Mouse (Mus musculus): Measurements from ENCODE around the gene Cdk15. TPM values are rescaled to one million over a fixed set of nuclear protein-coding genes. Genes with fewer than 3 reads are reported as not detected.

The Cdk15 gene
- polyA plus RNA-seq, 1 experiment from 2014 or later = not detected

GRCm38 (mm10) chr1:59389181-59389580 lies 132.5 kb downstream of the Cdk15 start:
- no peaks in the 10 kb centered on the region for H3K9me3 ChIP-seq (replicated peaks; ENCODE audit: control insufficient read depth, low read length)
- 75% methylated on average over 6 of the region's 6 CpGs for WGBS (ENCODE audit: insufficient replicate concordance)
- no peaks in the 10 kb centered on the region for H3K27me3 ChIP-seq (ENCODE audit: control insufficient read depth, insufficient read depth, low read depth, low read length)
- no peak overlapping the region for H3K4me3 ChIP-seq (ENCODE audit: low read depth, low read length)
- no peak overlapping the region for H3K9ac ChIP-seq (ENCODE audit: low read depth, low read length)
- H3K36me3 ChIP-seq (ENCODE audit: control insufficient read depth, insufficient read depth) = no peaks in the 10 kb centered on the region
- H3K4me1 ChIP-seq (ENCODE audit: control insufficient read depth, low read depth, low read length) = no peaks in the 10 kb centered on the region
- H3K27ac ChIP-seq (ENCODE audit: low read length) = no peak overlapping the region
- no peak overlapping the region for H3K4me2 ChIP-seq (ENCODE audit: low read depth, low read length)
- ATAC-seq (ENCODE audit: low read depth) = no peak

- no peak overlapping the region for H3K9ac ChIP-seq (ENCODE audit: low read depth, low read length)
- no peaks in the 10 kb centered on the region for H3K27me3 ChIP-seq (ENCODE audit: control insufficient read depth, insufficient read depth, low read depth, low read length)
- H3K36me3 ChIP-seq (ENCODE audit: control insufficient read depth, insufficient read depth) = no peaks in the 10 kb centered on the region
- no peak overlapping the region for H3K27ac ChIP-seq (ENCODE audit: low read length)
- H3K4me2 ChIP-seq (ENCODE audit: low read depth, low read length) = no peak overlapping the region
- no peak overlapping the region for H3K4me3 ChIP-seq (ENCODE audit: low read depth, low read length)
- 55% methylated on average over 3 of the region's 3 CpGs for WGBS (ENCODE audit: insufficient replicate concordance)
- no peak for ATAC-seq (ENCODE audit: low read depth)
- H3K4me1 ChIP-seq (ENCODE audit: control insufficient read depth, low read depth, low read length) = no peaks in the 10 kb centered on the region; the same call in 1 of the 2 replicates
- no peaks in the 10 kb centered on the region for H3K9me3 ChIP-seq (replicated peaks; ENCODE audit: control insufficient read depth, low read length)
Observed at GRCm38 (mm10) chr1:59391736-59392135, 135.0 kb downstream of the Cdk15 start.

- H3K4me3 ChIP-seq (ENCODE audit: low read depth, low read length) = no peak overlapping the region
- 41% methylated on average over 4 of the region's 4 CpGs for WGBS (ENCODE audit: insufficient replicate concordance)
- ATAC-seq (ENCODE audit: low read depth) = no peak
- H3K9ac ChIP-seq (ENCODE audit: low read depth, low read length) = no peak overlapping the region
- no peak overlapping the region for H3K4me2 ChIP-seq (ENCODE audit: low read depth, low read length)
- H3K27me3 ChIP-seq (ENCODE audit: control insufficient read depth, insufficient read depth, low read depth, low read length) = no peaks in the 10 kb centered on the region
- no peaks in the 10 kb centered on the region; the same call in 1 of the 2 replicates for H3K4me1 ChIP-seq (ENCODE audit: control insufficient read depth, low read depth, low read length)
- no peak overlapping the region for H3K27ac ChIP-seq (ENCODE audit: low read length)
- no peaks in the 10 kb centered on the region for H3K36me3 ChIP-seq (ENCODE audit: control insufficient read depth, insufficient read depth)
- H3K9me3 ChIP-seq (replicated peaks; ENCODE audit: control insufficient read depth, low read length) = no peaks in the 10 kb centered on the region
Observed at GRCm38 (mm10) chr1:59394072-59394471, 137.4 kb downstream of the Cdk15 start.

GRCm38 (mm10) chr1:59394616-59395015 lies 137.9 kb downstream of the Cdk15 start:
- no peak for ATAC-seq (ENCODE audit: low read depth)
- H3K4me1 ChIP-seq (ENCODE audit: control insufficient read depth, low read depth, low read length) = no peaks in the 10 kb centered on the region; the same call in 1 of the 2 replicates
- 63% methylated on average over 6 of the region's 6 CpGs for WGBS (ENCODE audit: insufficient replicate concordance)
- H3K36me3 ChIP-seq (ENCODE audit: control insufficient read depth, insufficient read depth) = no peaks in the 10 kb centered on the region
- no peak overlapping the region for H3K27ac ChIP-seq (ENCODE audit: low read length)
- H3K4me2 ChIP-seq (ENCODE audit: low read depth, low read length) = no peak overlapping the region
- H3K9me3 ChIP-seq (replicated peaks; ENCODE audit: control insufficient read depth, low read length) = no peaks in the 10 kb centered on the region
- H3K4me3 ChIP-seq (ENCODE audit: low read depth, low read length) = no peak overlapping the region
- no peak overlapping the region for H3K9ac ChIP-seq (ENCODE audit: low read depth, low read length)
- no peaks in the 10 kb centered on the region for H3K27me3 ChIP-seq (ENCODE audit: control insufficient read depth, insufficient read depth, low read depth, low read length)

- Histone ChIP-seq H3K36me3 (ENCODE audit: control insufficient read depth, insufficient read depth) (no peaks in the 10 kb centered on the region), H3K27ac (ENCODE audit: low read length) (no peak overlapping the region), H3K4me3 (ENCODE audit: low read depth, low read length) (no peak overlapping the region), H3K27me3 (ENCODE audit: control insufficient read depth, insufficient read depth, low read depth, low read length) (no peaks in the 10 kb centered on the region), H3K4me1 (ENCODE audit: control insufficient read depth, low read depth, low read length) (no peaks in the 10 kb centered on the region; the same call in 1 of the 2 replicates), H3K9ac (ENCODE audit: low read depth, low read length) (no peak overlapping the region), H3K4me2 (ENCODE audit: low read depth, low read length) (no peak overlapping the region), H3K9me3 (replicated peaks; ENCODE audit: control insufficient read depth, low read length) (no peaks in the 10 kb centered on the region)
- WGBS (ENCODE audit: insufficient replicate concordance) = 39% methylated on average over 2 of the region's 2 CpGs
- ATAC-seq (ENCODE audit: low read depth) = no peak
Observed at GRCm38 (mm10) chr1:59395992-59396391, 139.3 kb downstream of the Cdk15 start.

- WGBS (ENCODE audit: insufficient replicate concordance) = 46% methylated on average over 2 of the region's 2 CpGs
- no peak overlapping the region for H3K27ac ChIP-seq (ENCODE audit: low read length)
- ATAC-seq (ENCODE audit: low read depth) = no peak
Observed at GRCm38 (mm10) chr1:59399554-59400325, 143.0 kb downstream of the Cdk15 start.

GRCm38 (mm10) chr1:59401253-59401652 lies 144.5 kb downstream of the Cdk15 start:
- Histone ChIP-seq H3K4me1 (ENCODE audit: control insufficient read depth, low read depth, low read length) (no peaks in the 10 kb centered on the region), H3K9me3 (replicated peaks; ENCODE audit: control insufficient read depth, low read length) (no peaks in the 10 kb centered on the region), H3K9ac (ENCODE audit: low read depth, low read length) (no peak overlapping the region), H3K36me3 (ENCODE audit: control insufficient read depth, insufficient read depth) (no peaks in the 10 kb centered on the region), H3K4me2 (ENCODE audit: low read depth, low read length) (no peak overlapping the region), H3K27ac (ENCODE audit: low read length) (no peak overlapping the region), H3K4me3 (ENCODE audit: low read depth, low read length) (no peak overlapping the region), H3K27me3 (ENCODE audit: control insufficient read depth, insufficient read depth, low read depth, low read length) (no peaks in the 10 kb centered on the region)
- no peak for ATAC-seq (ENCODE audit: low read depth)
- WGBS (ENCODE audit: insufficient replicate concordance) = 50% methylated on average over 4 of the region's 4 CpGs

More at GRCm38 (mm10) chr1:59399554-59400325, 143.0 kb downstream of the Cdk15 start:
- Histone ChIP-seq H3K4me2 (ENCODE audit: low read depth, low read length) (no peak overlapping the region), H3K4me3 (ENCODE audit: low read depth, low read length) (no peak overlapping the region), H3K9ac (ENCODE audit: low read depth, low read length) (no peak overlapping the region), H3K9me3 (replicated peaks; ENCODE audit: control insufficient read depth, low read length) (no peaks in the 10 kb centered on the region), H3K27me3 (ENCODE audit: control insufficient read depth, insufficient read depth, low read depth, low read length) (no peaks in the 10 kb centered on the region), H3K4me1 (ENCODE audit: control insufficient read depth, low read depth, low read length) (no peaks in the 10 kb centered on the region; the same call in 1 of the 2 replicates), H3K36me3 (ENCODE audit: control insufficient read depth, insufficient read depth) (no peaks in the 10 kb centered on the region)

Other genes starting within 250 kb of the Cdk15 start
- gene C2cd6, start 162.0 kb upstream of the Cdk15 start, polyA plus RNA-seq (2015; fragmentation: Nextera tagmentation; extraction: Ambion mirVana) = not detected in 2 replicates
- 5.0 and 5.9 TPM in 2 replicates for gene Tmem237, start 136.5 kb upstream of the Cdk15 start, polyA plus RNA-seq (2015; fragmentation: Nextera tagmentation; extraction: Ambion mirVana)
- 0.18 and 0.44 TPM in 2 replicates for gene Mpp4, start 93.5 kb upstream of the Cdk15 start, polyA plus RNA-seq (2015; fragmentation: Nextera tagmentation; extraction: Ambion mirVana)
- 7.9 and 8.0 TPM in 2 replicates for gene Als2, start 19.7 kb upstream of the Cdk15 start, polyA plus RNA-seq (2015; fragmentation: Nextera tagmentation; extraction: Ambion mirVana)
- gene Fzd7, start 225.5 kb downstream of the Cdk15 start, polyA plus RNA-seq (2015; fragmentation: Nextera tagmentation; extraction: Ambion mirVana) = 1.0 and 1.2 TPM in 2 replicates